Mouse (Mus musculus) heart, postnatal 0 days (tissue): ENCODE measurements around the gene Agr3. TPM values are rescaled to one million over a fixed set of nuclear protein-coding genes. Genes with fewer than 3 reads are reported as not detected.

Experiments
- ATAC-seq: fragments of 200-750 bp; cut with Nextera tagmentation; 2 replicates; pipeline ENCODE4 v1.8.0; 2017; ENCODE audit warnings: low read depth, moderate number of reproducible peaks, moderate library complexity; ENCODE audit not compliant: insufficient read depth
- DNase-seq: peaks from one replicate; pipeline ENCODE4 v3.0.0-alpha.2; 2016; ENCODE audit warnings: low spot score
- H3K27ac ChIP-seq: fragments of 300-500 bp; sonication (generic); 2 replicates; pipeline ENCODE4 v1.5.1; 2014; ENCODE audit warnings: low read depth, mild to moderate bottlenecking
- H3K27me3 ChIP-seq: fragments of 300-500 bp; sonication (generic); 2 replicates; pipeline ENCODE4 v1.6.1; 2014; ENCODE audit warnings: low read length, mixed read lengths; ENCODE audit not compliant: control insufficient read depth, insufficient read depth
- H3K36me3 ChIP-seq: fragments of 300-500 bp; sonication (generic); replicated peaks from 2 replicates; pipeline ENCODE4 v1.6.1; 2014; ENCODE audit warnings: low read length, mixed read lengths; ENCODE audit not compliant: control insufficient read depth, insufficient read depth
- H3K4me1 ChIP-seq: fragments of 300-500 bp; sonication (generic); 2 replicates; pipeline ENCODE4 v1.6.1; 2014; ENCODE audit warnings: antibody characterized with exemption; ENCODE audit not compliant: control insufficient read depth, insufficient read depth
- H3K4me2 ChIP-seq: fragments of 300-500 bp; sonication (generic); 2 replicates; pipeline ENCODE4 v1.6.1; 2014; ENCODE audit warnings: low read depth, mild to moderate bottlenecking, low read length, moderate library complexity
- H3K4me3 ChIP-seq: fragments of 300-500 bp; sonication (generic); 2 replicates; pipeline ENCODE4 v1.5.1; 2014; ENCODE audit warnings: low read depth, low read length
- H3K9ac ChIP-seq: fragments of 300-500 bp; sonication (generic); replicated peaks from 2 replicates; pipeline ENCODE4 v1.6.1; 2014; ENCODE audit warnings: low read depth, low read length, mixed read lengths
- H3K9me3 ChIP-seq: fragments of 300-500 bp; sonication (generic); replicated peaks from 2 replicates; pipeline ENCODE4 v1.6.1; 2016; ENCODE audit warnings: low read length; ENCODE audit not compliant: control insufficient read depth
- CTCF ChIP-seq: IDR thresholded peaks from 2 replicates; pipeline ENCODE4 v1.5.1; 2016; ENCODE audit warnings: antibody characterized with exemption, control low read depth, low read depth
- EP300 ChIP-seq: IDR thresholded peaks from 2 replicates; pipeline ENCODE4 v1.6.1; 2016; ENCODE audit warnings: antibody characterized with exemption, low read depth
- WGBS: fragments of 180-500 bp; shearing (Covaris S2); extraction: QIAGEN DNeasy Blood & Tissue Kit; methylation state at CpG from one replicate; pipeline ENCODE4 v1.1.7; 2014; 5-methylcytosine and 5-hydroxymethylcytosine counted together
- polyA plus RNA-seq: library from polyadenylated mRNA; unstranded; fragments of >200 nt; fragmentation: Nextera tagmentation; extraction: Ambion mirVana; gene quantifications from 2 replicates; pipeline ENCODE4 v1.2.1, GENCODE M21; 2015
- total RNA-seq: library from RNA; depleted of rRNA; stranded (reverse); fragments of >200 nt; gene quantifications from 2 replicates; pipeline ENCODE4 v1.2.3, GENCODE M21; 2014; ENCODE audit warnings: low replicate concordance

The Agr3 gene
- total and polyA plus RNA-seq, 2 experiments from 2014 or later, result not detected

- Histone ChIP-seq H3K36me3 (no peaks in the 10 kb centered on the region), H3K4me3 (peak overlapping the region; percentile 45), H3K9ac (peak overlapping the region; percentile 43), H3K4me2 (peak overlapping the region; percentile 68), H3K4me1 (no peaks in the 10 kb centered on the region), H3K9me3 (no peaks in the 10 kb centered on the region), H3K27ac (no peak overlapping the region), H3K27me3 (no peaks in the 10 kb centered on the region)
- TF ChIP-seq CTCF (peak; percentile 79), EP300 (no peak)
- DNase-seq (peak; percentile 57), ATAC-seq (no peak)
- WGBS, result 28% methylated on average over 20 of the region's 20 CpGs
Measured at GRCm38 (mm10) chr12:35895875-35896763, 29.3 kb upstream of the Agr3 start.

GRCm38 (mm10) chr12:35896764-35897282, 28.6 kb upstream of the Agr3 start:
- Histone ChIP-seq H3K4me2 (peak overlapping the region; percentile 68), H3K9me3 (no peaks in the 10 kb centered on the region), H3K36me3 (no peaks in the 10 kb centered on the region), H3K4me3 (peak overlapping the region; percentile 45), H3K4me1 (no peaks in the 10 kb centered on the region), H3K27ac (no peak overlapping the region), H3K27me3 (no peaks in the 10 kb centered on the region), H3K9ac (peak overlapping the region; percentile 43)
- TF ChIP-seq EP300, result no peak
- TF ChIP-seq CTCF, result no peak
- WGBS, result 29% methylated on average over 4 of the region's 4 CpGs
- ATAC-seq (no peak), DNase-seq (no peak)

GRCm38 (mm10) chr12:35910632-35911031, 14.8 kb upstream of the Agr3 start:
- no peak for TF ChIP-seq CTCF
- no peak for TF ChIP-seq EP300
- H3K9ac ChIP-seq, result no peak overlapping the region
- ATAC-seq (no peak), DNase-seq (no peak)
- no peaks in the 10 kb centered on the region for H3K4me1 ChIP-seq
- H3K4me3 ChIP-seq, result no peak overlapping the region
- H3K27me3 ChIP-seq, result no peaks in the 10 kb centered on the region
- WGBS, result 88% methylated on average over 1 of the region's 1 CpGs
- no peak overlapping the region for H3K4me2 ChIP-seq
- H3K36me3 ChIP-seq, result no peaks in the 10 kb centered on the region
- no peaks in the 10 kb centered on the region for H3K9me3 ChIP-seq
- H3K27ac ChIP-seq, result no peak overlapping the region

GRCm38 (mm10) chr12:35915813-35916212, 9.6 kb upstream of the Agr3 start:
- H3K9me3 ChIP-seq, result no peaks in the 10 kb centered on the region
- no peaks in the 10 kb centered on the region for H3K4me1 ChIP-seq
- no peaks in the 10 kb centered on the region for H3K27me3 ChIP-seq
- H3K27ac ChIP-seq, result no peak overlapping the region
- no peak for TF ChIP-seq CTCF
- TF ChIP-seq EP300, result no peak
- ATAC-seq (no peak), DNase-seq (no peak)
- H3K9ac ChIP-seq, result no peak overlapping the region
- H3K4me2 ChIP-seq, result no peak overlapping the region
- no peaks in the 10 kb centered on the region for H3K36me3 ChIP-seq
- no peak overlapping the region for H3K4me3 ChIP-seq

GRCm38 (mm10) chr12:35916467-35916866, 9.0 kb upstream of the Agr3 start:
- ATAC-seq (no peak), DNase-seq (no peak)
- Histone ChIP-seq H3K9ac (no peak overlapping the region), H3K4me1 (no peaks in the 10 kb centered on the region), H3K27me3 (no peaks in the 10 kb centered on the region), H3K4me3 (no peak overlapping the region), H3K36me3 (no peaks in the 10 kb centered on the region), H3K9me3 (no peaks in the 10 kb centered on the region), H3K4me2 (no peak overlapping the region), H3K27ac (no peak overlapping the region)
- TF ChIP-seq CTCF (no peak), EP300 (no peak)
- 74% methylated on average over 1 of the region's 1 CpGs for WGBS
